Mouse (Mus musculus) erythroblast, embryonic 14.5 days (primary cell): ENCODE data around the gene Lrrc20. TPM values are rescaled to one million over a fixed set of nuclear protein-coding genes. Genes with fewer than 3 reads are reported as not detected.

Source experiments
- H3K27me3 ChIP-seq: 2 replicates; pipeline ENCODE4 v1.6.1; 2012; ENCODE audit warnings: inconsistent platforms; ENCODE audit not compliant: control insufficient read depth
- H3K36me3 ChIP-seq: 2 replicates; pipeline ENCODE4 v1.6.1; 2012; ENCODE audit warnings: mild to moderate bottlenecking, inconsistent platforms; ENCODE audit not compliant: control insufficient read depth
- H3K4me1 ChIP-seq: 2 replicates; pipeline ENCODE4 v1.6.1; 2012; ENCODE audit warnings: inconsistent platforms; ENCODE audit not compliant: control insufficient read depth
- H3K4me3 ChIP-seq: replicated peaks from 2 replicates; pipeline ENCODE3; 2012; ENCODE audit warnings: moderate library complexity, mild to moderate bottlenecking, inconsistent platforms
- H3K9me3 ChIP-seq: 2 replicates; pipeline ENCODE4 v1.6.1; 2012; ENCODE audit warnings: low read length, inconsistent platforms, mixed read lengths; ENCODE audit not compliant: control insufficient read depth
- GATA1 ChIP-seq: IDR thresholded peaks from 2 replicates; pipeline ENCODE4 v1.6.1; 2012; ENCODE audit warnings: low read length, inconsistent platforms, mixed read lengths
- TAL1 ChIP-seq: IDR thresholded peaks from 3 replicates; pipeline ENCODE4 v1.6.1; 2012; ENCODE audit warnings: low read length, inconsistent platforms, mixed read lengths
- polyA plus RNA-seq: library from polyadenylated mRNA; stranded (reverse); fragments of >175 nt; gene quantifications from 2 replicates; pipeline ENCODE4 v1.2.3, GENCODE M21; 2012

Gene Lrrc20
- 2.4 and 2.9 TPM in 2 replicates for polyA plus RNA-seq

GRCm38 (mm10) chr10:61475594-61476439, at the start of gene Lrrc20:
Gene Lrrc20, plus strand, starts transcription at chr10:61475801.
- TF ChIP-seq GATA1 = no peak
- TF ChIP-seq TAL1 = no peak
- H3K36me3 ChIP-seq = peaks cover 8% of the 10 kb centered on the region
- no peaks in the 10 kb centered on the region; the same call in none of the 2 replicates for H3K27me3 ChIP-seq
- peak within 1 kb of the TSS; percentile 87 for H3K4me3 ChIP-seq
- 0 out of 2 replicates have a peak, but pooled peaks cover 2% of the 10 kb centered on the region for H3K9me3 ChIP-seq
- peaks cover 49% of the 10 kb centered on the region for H3K4me1 ChIP-seq

- Histone ChIP-seq H3K9me3 (no peaks in the 10 kb centered on the region), H3K27me3 (peaks cover 17% of the 10 kb centered on the region), H3K4me3 (no peak overlapping the region), H3K4me1 (peaks cover 6% of the 10 kb centered on the region), H3K36me3 (peaks cover 29% of the 10 kb centered on the region)
- TF ChIP-seq GATA1 (no peak), TAL1 (no peak)
These were observed 49.3 kb upstream of the Lrrc20 start for GRCm38 (mm10) chr10:61426251-61426757.

- TF ChIP-seq TAL1 = no peak
- TF ChIP-seq GATA1 = no peak
- Histone ChIP-seq H3K27me3 (peaks cover 6% of the 10 kb centered on the region), H3K36me3 (peaks cover 45% of the 10 kb centered on the region), H3K4me1 (peaks cover 6% of the 10 kb centered on the region), H3K4me3 (no peak overlapping the region), H3K9me3 (no peaks in the 10 kb centered on the region)
These were observed 47.6 kb upstream of the Lrrc20 start for GRCm38 (mm10) chr10:61427951-61428350.

- no peak overlapping the region for H3K4me3 ChIP-seq
- no peaks in the 10 kb centered on the region for H3K9me3 ChIP-seq
- peaks cover 1% of the 10 kb centered on the region for H3K4me1 ChIP-seq
- peaks cover 49% of the 10 kb centered on the region for H3K36me3 ChIP-seq
- TF ChIP-seq GATA1 (no peak), TAL1 (no peak)
- H3K27me3 ChIP-seq = peaks cover 1% of the 10 kb centered on the region; the same call in 1 of the 2 replicates
These were observed 47.2 kb upstream of the Lrrc20 start for GRCm38 (mm10) chr10:61428416-61428815.

GRCm38 (mm10) chr10:61429043-61429442, 46.6 kb upstream of the Lrrc20 start:
- no peaks in the 10 kb centered on the region; the same call in 1 of the 2 replicates for H3K4me1 ChIP-seq
- no peaks in the 10 kb centered on the region for H3K9me3 ChIP-seq
- no peak overlapping the region for H3K4me3 ChIP-seq
- TF ChIP-seq TAL1 (no peak), GATA1 (no peak)
- no peaks in the 10 kb centered on the region for H3K27me3 ChIP-seq
- peaks cover 56% of the 10 kb centered on the region for H3K36me3 ChIP-seq

GRCm38 (mm10) chr10:61431375-61431774, 44.2 kb upstream of the Lrrc20 start:
- no peak overlapping the region for H3K4me3 ChIP-seq
- no peaks in the 10 kb centered on the region for H3K9me3 ChIP-seq
- TF ChIP-seq GATA1 (no peak), TAL1 (no peak)
- peaks cover 78% of the 10 kb centered on the region for H3K36me3 ChIP-seq
- no peaks in the 10 kb centered on the region; the same call in 1 of the 2 replicates for H3K4me1 ChIP-seq
- H3K27me3 ChIP-seq = no peaks in the 10 kb centered on the region

GRCm38 (mm10) chr10:61440202-61440800, 35.3 kb upstream of the Lrrc20 start:
- no peaks in the 10 kb centered on the region for H3K27me3 ChIP-seq
- no peaks in the 10 kb centered on the region for H3K9me3 ChIP-seq
- TF ChIP-seq TAL1 (no peak), GATA1 (no peak)
- H3K4me1 ChIP-seq = peaks cover 28% of the 10 kb centered on the region
- H3K36me3 ChIP-seq = peaks cover 71% of the 10 kb centered on the region
- H3K4me3 ChIP-seq = no peak overlapping the region

GRCm38 (mm10) chr10:61443456-61443855, 32.1 kb upstream of the Lrrc20 start:
- Histone ChIP-seq H3K4me1 (peaks cover 56% of the 10 kb centered on the region), H3K9me3 (no peaks in the 10 kb centered on the region), H3K4me3 (no peak overlapping the region), H3K36me3 (peaks cover 84% of the 10 kb centered on the region), H3K27me3 (no peaks in the 10 kb centered on the region)
- TF ChIP-seq GATA1 (no peak), TAL1 (no peak)

GRCm38 (mm10) chr10:61443876-61444275, 31.7 kb upstream of the Lrrc20 start:
- peaks cover 84% of the 10 kb centered on the region for H3K36me3 ChIP-seq
- H3K27me3 ChIP-seq = no peaks in the 10 kb centered on the region
- TF ChIP-seq GATA1 (no peak), TAL1 (no peak)
- no peaks in the 10 kb centered on the region for H3K9me3 ChIP-seq
- no peak overlapping the region for H3K4me3 ChIP-seq
- H3K4me1 ChIP-seq = peaks cover 59% of the 10 kb centered on the region

GRCm38 (mm10) chr10:61445016-61445415, 30.6 kb upstream of the Lrrc20 start:
- H3K36me3 ChIP-seq = peaks cover 89% of the 10 kb centered on the region
- no peak for TF ChIP-seq TAL1
- no peak for TF ChIP-seq GATA1
- no peak overlapping the region for H3K4me3 ChIP-seq
- H3K9me3 ChIP-seq = no peaks in the 10 kb centered on the region
- no peaks in the 10 kb centered on the region for H3K27me3 ChIP-seq
- H3K4me1 ChIP-seq = peaks cover 69% of the 10 kb centered on the region
